Mouse (Mus musculus): ENCODE measurements around the gene Tub. TPM values are rescaled to one million over a fixed set of nuclear protein-coding genes. Genes with fewer than 3 reads are reported as not detected.

Gene Tub
- polyA plus RNA-seq, 1 experiment from 2014 or later = 3.0 TPM

DNA sequence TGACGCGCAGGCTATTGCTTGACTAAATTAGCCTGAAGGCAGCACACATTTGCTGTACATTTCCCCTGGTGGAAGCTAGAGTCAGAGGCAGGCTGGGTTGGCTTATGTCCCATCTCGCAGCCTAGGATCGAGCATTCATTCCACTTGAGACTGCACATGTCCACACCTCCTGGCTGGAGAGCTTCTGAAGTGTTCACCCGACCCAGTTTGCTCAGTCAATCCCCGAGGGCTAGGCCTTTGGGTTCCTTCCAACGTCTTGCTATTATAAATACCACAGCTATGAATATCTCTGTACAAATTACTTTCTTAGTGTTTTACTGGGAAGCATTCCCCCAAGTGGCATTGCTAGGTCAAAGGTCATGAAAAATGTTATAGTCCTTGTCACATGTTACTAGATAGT is 43.1 kb downstream of the Tub start:
- ATAC-seq = no peak
- Histone ChIP-seq H3K9me3 (no peaks in the 10 kb centered on the region), H3K36me3 (no peaks in the 10 kb centered on the region), H3K27me3 (replicated peaks) (no peaks in the 10 kb centered on the region), H3K27ac (no peak overlapping the region), H3K4me2 (replicated peaks) (no peak overlapping the region), H3K9ac (no peak overlapping the region), H3K4me3 (replicated peaks) (no peak overlapping the region), H3K4me1 (replicated peaks) (no peaks in the 10 kb centered on the region)
- WGBS = 70% methylated on average over 7 of the region's 7 CpGs

DNA sequence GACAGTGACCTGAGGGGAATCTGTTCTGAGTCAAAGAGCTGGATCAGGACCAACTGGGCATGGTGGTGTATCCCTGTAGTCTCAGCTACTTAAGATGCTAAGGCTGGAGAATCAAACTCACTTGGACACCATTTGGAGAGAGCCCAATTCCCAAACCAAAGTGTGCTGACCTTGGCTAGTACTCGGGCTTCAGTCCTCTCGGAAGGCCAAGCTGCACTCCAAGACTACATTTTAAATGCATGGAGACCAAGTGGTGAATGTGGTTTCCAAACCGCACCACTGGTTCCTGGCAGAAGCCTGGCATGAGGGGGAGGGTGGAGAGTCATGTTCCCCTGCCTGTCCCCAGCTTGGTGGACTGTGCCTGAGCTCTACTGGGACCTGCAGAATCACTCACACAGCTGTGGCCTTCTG is 43.7 kb downstream of the Tub start:
- 89% methylated on average over 3 of the region's 3 CpGs for WGBS
- Histone ChIP-seq H3K27ac (no peak overlapping the region), H3K4me3 (replicated peaks) (no peak overlapping the region), H3K4me2 (replicated peaks) (no peak overlapping the region), H3K4me1 (replicated peaks) (no peaks in the 10 kb centered on the region), H3K36me3 (no peaks in the 10 kb centered on the region), H3K9me3 (no peaks in the 10 kb centered on the region), H3K27me3 (replicated peaks) (no peaks in the 10 kb centered on the region), H3K9ac (no peak overlapping the region)
- ATAC-seq = no peak

DNA sequence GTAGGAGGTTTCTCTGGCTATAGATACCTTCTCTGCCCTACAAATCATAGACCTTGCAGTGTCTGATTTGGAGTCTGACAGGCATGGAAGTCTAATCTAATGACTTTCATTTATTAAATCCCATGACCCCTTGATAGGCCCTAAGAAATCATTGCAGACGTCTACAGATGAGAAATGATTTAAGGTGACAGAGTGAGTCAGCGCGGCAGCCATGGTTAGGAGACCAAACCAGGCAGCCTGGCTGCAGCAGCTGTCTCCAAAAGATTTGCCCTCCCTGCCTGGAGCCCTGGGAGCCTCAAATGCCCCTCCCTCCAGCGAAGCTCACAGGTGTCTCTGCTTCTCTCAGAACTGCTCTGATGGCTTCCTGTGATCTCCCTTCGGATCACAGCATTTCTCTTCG is 46.0 kb downstream of the Tub start:
- Histone ChIP-seq H3K27me3 (replicated peaks) (no peaks in the 10 kb centered on the region), H3K9me3 (no peaks in the 10 kb centered on the region), H3K36me3 (no peaks in the 10 kb centered on the region), H3K9ac (no peak overlapping the region), H3K4me1 (replicated peaks) (no peaks in the 10 kb centered on the region), H3K4me3 (replicated peaks) (no peak overlapping the region), H3K4me2 (replicated peaks) (no peak overlapping the region), H3K27ac (no peak overlapping the region)
- no peak for ATAC-seq
- 69% methylated on average over 6 of the region's 6 CpGs for WGBS

DNA sequence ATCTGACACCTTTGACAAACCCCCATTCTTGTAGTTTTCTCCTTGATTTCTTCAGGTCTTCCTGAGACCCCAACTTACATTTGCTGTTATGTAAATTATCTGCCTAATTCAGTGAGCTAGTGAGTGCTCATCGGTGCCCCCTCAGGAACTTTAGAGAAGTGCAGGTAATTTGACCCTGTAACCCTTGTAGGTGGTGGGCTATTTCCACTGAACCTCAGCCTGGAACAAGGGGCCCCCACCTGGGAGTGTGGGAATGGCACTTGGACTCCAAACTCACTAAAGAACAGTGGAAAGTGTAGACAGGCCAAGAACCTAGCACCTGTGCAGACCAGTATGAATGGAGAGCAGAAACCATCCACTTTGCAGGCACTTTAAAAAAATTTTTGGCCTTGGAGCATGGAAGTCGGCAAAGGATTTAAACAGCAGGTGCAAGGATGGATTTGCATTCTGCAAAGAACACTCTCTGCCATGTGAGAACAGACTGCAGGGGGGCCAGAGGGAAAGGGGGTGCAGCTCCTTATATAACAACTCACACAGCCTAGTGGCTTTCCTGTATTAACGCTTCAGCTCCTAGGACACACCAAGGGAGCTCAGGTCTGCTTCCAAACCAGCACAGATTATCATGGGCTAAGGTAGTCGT is 50.3 kb downstream of the Tub start:
- no peak overlapping the region for H3K4me2 ChIP-seq (replicated peaks)
- no peak overlapping the region for H3K9ac ChIP-seq
- H3K27ac ChIP-seq = no peak overlapping the region
- H3K36me3 ChIP-seq = no peaks in the 10 kb centered on the region
- H3K4me3 ChIP-seq (replicated peaks) = no peak overlapping the region
- no peaks in the 10 kb centered on the region for H3K9me3 ChIP-seq
- WGBS = 54% methylated on average over 4 of the region's 4 CpGs
- H3K4me1 ChIP-seq (replicated peaks) = no peaks in the 10 kb centered on the region
- no peak for ATAC-seq
- H3K27me3 ChIP-seq (replicated peaks) = no peaks in the 10 kb centered on the region

DNA sequence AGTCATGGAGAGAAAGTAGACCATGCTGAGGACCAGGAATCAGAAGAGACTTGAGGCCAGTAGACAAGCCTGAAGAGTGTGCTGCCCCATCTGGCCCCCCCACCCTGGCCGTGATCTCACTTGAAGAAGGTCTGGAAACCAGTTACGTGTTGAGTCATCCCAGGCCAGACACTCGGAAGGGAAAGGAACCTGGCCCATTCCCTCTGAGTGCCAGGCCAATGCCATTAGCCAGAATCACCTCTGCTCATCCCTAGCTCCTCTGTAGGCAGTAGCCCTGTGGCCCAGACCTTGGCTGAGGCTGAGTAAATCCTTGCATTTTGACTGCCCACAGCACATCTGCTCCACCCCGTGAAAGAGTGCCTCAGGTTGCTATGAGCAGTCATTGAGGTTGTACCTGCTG is 51.8 kb downstream of the Tub start:
- Histone ChIP-seq H3K9ac (no peak overlapping the region), H3K27ac (no peak overlapping the region), H3K27me3 (replicated peaks) (no peaks in the 10 kb centered on the region), H3K36me3 (no peaks in the 10 kb centered on the region), H3K4me1 (replicated peaks) (no peaks in the 10 kb centered on the region), H3K4me2 (replicated peaks) (no peak overlapping the region), H3K4me3 (replicated peaks) (no peak overlapping the region), H3K9me3 (no peaks in the 10 kb centered on the region)
- 80% methylated on average over 4 of the region's 4 CpGs for WGBS
- no peak for ATAC-seq

DNA sequence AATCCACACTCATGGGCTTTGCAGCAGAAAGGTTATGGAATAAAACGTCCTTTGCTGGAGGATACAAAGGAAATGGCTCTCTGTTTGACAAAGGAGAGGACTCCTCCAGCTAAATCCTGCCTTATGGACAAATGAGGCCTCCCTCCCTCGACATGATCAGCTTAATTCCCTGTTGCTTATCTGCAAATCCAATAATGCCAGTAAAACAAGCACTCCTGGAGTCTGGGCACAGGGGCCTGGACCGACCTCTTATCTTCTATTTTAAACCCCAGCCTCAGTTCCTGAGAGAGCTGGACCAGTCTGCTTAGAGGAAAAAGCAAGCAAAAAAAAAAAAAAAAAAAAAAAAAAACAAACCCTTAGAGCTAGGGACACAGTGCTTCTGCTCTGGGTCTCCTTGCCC is 53.5 kb downstream of the Tub start:
- no peak overlapping the region for H3K9ac ChIP-seq
- H3K4me1 ChIP-seq (replicated peaks) = no peaks in the 10 kb centered on the region
- H3K27me3 ChIP-seq (replicated peaks) = no peaks in the 10 kb centered on the region
- no peak overlapping the region for H3K27ac ChIP-seq
- H3K9me3 ChIP-seq = no peaks in the 10 kb centered on the region
- 25% methylated on average over 3 of the region's 3 CpGs for WGBS
- H3K4me2 ChIP-seq (replicated peaks) = no peak overlapping the region
- ATAC-seq = no peak
- no peak overlapping the region for H3K4me3 ChIP-seq (replicated peaks)
- no peaks in the 10 kb centered on the region for H3K36me3 ChIP-seq

DNA sequence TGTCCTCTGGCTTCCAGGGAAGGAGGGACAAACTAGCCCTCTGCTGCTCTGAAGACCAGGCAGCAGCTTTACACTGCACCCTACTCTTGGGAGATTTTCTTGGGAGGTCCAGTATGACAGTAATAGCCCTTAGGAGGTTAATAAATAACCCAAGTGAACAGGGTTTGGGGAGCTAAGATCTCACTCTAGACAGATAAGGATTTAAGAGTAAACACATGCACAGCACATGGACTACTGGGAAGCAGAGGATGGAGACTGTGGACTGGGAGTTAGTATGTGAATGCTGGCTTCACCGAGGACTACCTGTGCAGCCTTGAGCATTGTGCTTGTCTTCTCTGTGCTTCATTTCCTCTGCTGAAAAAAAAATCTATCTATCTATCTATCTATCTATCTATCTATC is 59.1 kb downstream of the Tub start:
- 63% methylated on average over 1 of the region's 1 CpGs for WGBS
- peak; percentile 82 for ATAC-seq
- H3K27ac ChIP-seq = no peak overlapping the region

DNA sequence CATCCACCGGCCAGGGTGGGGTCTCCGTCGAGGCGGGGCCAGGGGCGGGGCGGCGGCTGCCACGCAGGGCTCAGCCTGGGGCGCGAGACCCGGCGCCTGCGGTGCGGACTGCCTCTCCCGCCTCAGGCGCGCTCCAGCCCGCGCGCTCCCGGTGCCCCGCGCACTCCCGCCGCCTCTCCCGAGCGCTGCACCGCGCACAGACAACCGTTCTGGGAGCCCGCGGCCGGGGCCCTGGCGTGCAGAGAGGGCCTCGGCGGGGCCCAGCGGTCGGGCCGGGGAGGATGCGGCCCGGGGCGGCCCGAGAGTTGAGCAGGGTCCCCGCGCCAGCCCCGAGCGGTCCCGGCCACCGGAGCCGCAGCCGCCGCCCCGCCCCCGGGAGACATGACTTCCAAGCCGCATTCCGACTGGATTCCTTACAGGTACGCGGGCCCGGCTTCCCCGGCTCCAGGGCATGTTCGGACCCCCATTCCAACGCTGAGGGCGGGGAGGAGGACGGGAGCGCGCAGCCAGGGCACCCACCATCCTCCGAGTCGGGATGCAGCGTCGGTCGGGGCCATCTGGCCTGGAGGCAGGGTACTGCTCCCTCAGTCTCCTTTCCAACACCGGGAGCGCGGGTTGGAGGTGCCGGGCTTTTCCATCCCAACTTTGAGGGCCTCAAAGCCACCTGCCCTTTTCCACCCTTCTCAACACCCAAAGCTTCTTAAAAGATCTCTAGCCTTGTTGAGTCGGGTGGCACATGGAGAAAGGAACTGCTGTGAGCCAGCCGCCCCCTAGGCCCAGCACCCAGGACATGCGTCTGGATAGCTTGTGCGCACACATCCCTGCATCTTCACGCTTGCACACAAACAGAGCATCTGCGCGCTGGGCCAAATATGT is 60.8 kb downstream of the Tub start:
- Histone ChIP-seq H3K27ac (no peak overlapping the region), H3K9ac (peak overlapping the region; percentile 47), H3K4me1 (replicated peaks) (peaks cover 10% of the 10 kb centered on the region; the same call in 1 of the 2 replicates), H3K27me3 (replicated peaks) (peaks cover 32% of the 10 kb centered on the region), H3K4me2 (replicated peaks) (peak overlapping the region; percentile 95), H3K4me3 (replicated peaks) (peak overlapping the region; percentile 61), H3K9me3 (no peaks in the 10 kb centered on the region), H3K36me3 (no peaks in the 10 kb centered on the region)
- ATAC-seq = peak; percentile 79
- WGBS = 3% methylated on average over 58 of the region's 82 CpGs

More for the DNA sequence above, 59.1 kb downstream of the Tub start:
- Histone ChIP-seq H3K9me3 (no peaks in the 10 kb centered on the region), H3K36me3 (no peaks in the 10 kb centered on the region), H3K27me3 (replicated peaks) (peaks cover 32% of the 10 kb centered on the region), H3K4me1 (replicated peaks) (peaks cover 10% of the 10 kb centered on the region; the same call in 1 of the 2 replicates), H3K9ac (no peak overlapping the region), H3K4me3 (replicated peaks) (no peak overlapping the region), H3K4me2 (replicated peaks) (no peak overlapping the region)

DNA sequence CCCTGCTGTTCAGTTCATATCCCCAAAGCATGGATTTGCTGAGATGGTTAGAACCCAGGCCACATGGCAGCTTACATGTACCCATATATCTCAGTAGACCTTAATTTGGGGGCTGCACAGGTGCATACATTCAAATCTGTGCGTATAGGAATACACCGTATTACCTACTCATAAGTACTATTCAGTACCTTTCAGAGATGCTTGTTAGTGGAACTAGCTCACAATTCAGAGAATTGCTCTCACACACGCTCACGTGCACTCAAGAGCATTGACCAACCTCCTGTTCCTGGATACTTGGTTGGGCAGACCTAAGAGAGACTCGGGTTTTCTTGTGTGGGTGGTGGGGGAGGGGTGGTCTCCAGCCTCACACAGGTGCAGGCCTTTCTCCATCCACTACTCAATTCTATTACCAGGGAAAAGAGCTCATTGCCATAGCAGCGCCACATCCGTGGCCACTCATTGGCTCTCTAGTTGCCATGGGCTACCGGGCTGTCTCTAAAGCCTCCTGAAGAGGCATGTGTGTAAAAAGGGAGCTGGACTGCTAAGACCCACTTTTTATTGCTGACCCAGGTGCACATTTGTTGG is 61.5 kb downstream of the Tub start:
- ATAC-seq = no peak
- H3K9ac ChIP-seq = no peak overlapping the region
- peak overlapping the region; percentile 61 for H3K4me3 ChIP-seq (replicated peaks)
- WGBS = 60% methylated on average over 8 of the region's 8 CpGs
- no peak overlapping the region for H3K27ac ChIP-seq
- peak overlapping the region; percentile 95 for H3K4me2 ChIP-seq (replicated peaks)
- H3K27me3 ChIP-seq (replicated peaks) = peaks cover 32% of the 10 kb centered on the region
- H3K4me1 ChIP-seq (replicated peaks) = peaks cover 10% of the 10 kb centered on the region; the same call in 1 of the 2 replicates
- H3K9me3 ChIP-seq = no peaks in the 10 kb centered on the region
- no peaks in the 10 kb centered on the region for H3K36me3 ChIP-seq

DNA sequence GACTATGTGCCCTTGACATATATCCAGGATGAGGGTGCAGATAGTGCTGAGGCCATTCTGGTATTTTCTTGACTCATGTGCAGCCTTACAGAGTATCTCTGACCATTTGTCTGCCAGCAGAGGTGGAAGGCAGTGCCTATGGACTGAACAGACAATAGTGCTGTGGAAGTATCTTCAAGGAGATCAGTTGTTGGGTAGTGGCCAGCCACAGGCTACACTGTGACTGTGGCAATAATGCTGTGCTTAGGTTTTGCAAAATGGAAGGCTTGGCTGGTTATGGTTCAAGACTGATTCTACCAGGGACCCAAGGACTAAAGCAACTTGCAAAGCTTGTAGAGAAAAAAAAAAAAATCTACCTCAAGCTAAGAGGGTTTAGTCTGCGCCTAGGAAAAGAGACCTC is 62.4 kb downstream of the Tub start:
- Histone ChIP-seq H3K27ac (no peak overlapping the region), H3K4me3 (replicated peaks) (no peak overlapping the region), H3K4me1 (replicated peaks) (peaks cover 10% of the 10 kb centered on the region; the same call in 1 of the 2 replicates), H3K27me3 (replicated peaks) (peaks cover 32% of the 10 kb centered on the region), H3K36me3 (no peaks in the 10 kb centered on the region), H3K9me3 (no peaks in the 10 kb centered on the region), H3K9ac (no peak overlapping the region), H3K4me2 (replicated peaks) (no peak overlapping the region)
- 93% methylated on average over 1 of the region's 1 CpGs for WGBS
- no peak for ATAC-seq

DNA sequence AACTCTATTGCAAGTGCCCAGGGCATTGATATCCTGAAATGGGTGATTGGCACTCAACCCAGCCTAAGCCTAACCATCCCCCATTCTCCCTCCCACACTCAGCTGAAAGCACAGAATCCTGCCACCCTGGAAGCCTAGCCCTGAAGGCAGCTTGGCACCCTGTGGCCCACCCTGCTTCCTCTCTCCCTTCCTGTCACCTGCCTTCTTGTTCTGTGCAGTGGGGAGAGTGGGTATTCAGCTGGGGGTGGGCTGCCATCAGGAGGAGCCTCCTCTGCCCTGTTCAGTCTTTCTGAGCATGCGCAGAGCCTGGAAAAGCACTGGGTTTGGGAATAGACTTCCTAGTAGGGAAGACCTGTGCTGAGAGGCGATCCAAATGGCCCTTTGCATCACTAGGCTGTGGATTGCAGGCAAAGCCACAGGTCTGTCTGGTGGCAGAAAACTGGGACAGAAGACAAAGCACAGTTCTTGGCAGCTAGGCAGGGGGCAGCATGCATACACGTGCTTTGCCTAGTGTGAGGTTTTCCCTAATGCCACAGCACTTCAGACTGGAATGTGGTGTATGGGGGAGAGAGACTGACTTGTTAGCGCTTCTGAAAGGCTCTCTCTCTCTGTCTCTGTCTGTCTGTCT is 63.0 kb downstream of the Tub start:
- Histone ChIP-seq H3K27me3 (replicated peaks) (peaks cover 32% of the 10 kb centered on the region), H3K4me1 (replicated peaks) (peaks cover 10% of the 10 kb centered on the region; the same call in 1 of the 2 replicates), H3K4me3 (replicated peaks) (no peak overlapping the region), H3K27ac (no peak overlapping the region), H3K9ac (no peak overlapping the region), H3K36me3 (no peaks in the 10 kb centered on the region), H3K4me2 (replicated peaks) (no peak overlapping the region), H3K9me3 (no peaks in the 10 kb centered on the region)
- no peak for ATAC-seq
- WGBS = 53% methylated on average over 4 of the region's 4 CpGs

DNA sequence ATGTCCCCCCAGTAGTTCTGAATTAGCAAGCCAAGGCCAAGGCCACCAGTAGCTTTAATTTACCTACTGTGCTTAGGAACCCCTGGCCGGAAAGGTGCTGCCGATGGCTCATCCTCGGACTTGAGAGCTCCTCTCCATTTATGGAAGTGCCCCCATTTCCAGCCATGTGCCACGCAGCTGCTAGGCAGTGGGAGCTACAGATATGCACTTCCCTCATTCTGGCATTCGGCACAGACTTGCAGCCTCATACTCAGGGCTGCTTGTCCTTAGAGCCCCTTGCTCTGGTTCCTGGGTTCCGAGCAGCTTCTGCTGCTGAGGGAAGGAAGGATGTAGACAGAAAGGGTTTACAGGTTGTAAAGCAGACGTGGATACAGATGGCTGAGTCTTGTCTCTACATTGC is 64.7 kb downstream of the Tub start:
- Histone ChIP-seq H3K27ac (no peak overlapping the region), H3K9ac (no peak overlapping the region), H3K9me3 (no peaks in the 10 kb centered on the region), H3K27me3 (replicated peaks) (peaks cover 30% of the 10 kb centered on the region), H3K4me3 (replicated peaks) (no peak overlapping the region), H3K4me1 (replicated peaks) (peaks cover 8% of the 10 kb centered on the region; the same call in 1 of the 2 replicates), H3K36me3 (no peaks in the 10 kb centered on the region), H3K4me2 (replicated peaks) (no peak overlapping the region)
- 79% methylated on average over 7 of the region's 7 CpGs for WGBS
- ATAC-seq = no peak
